Mouse (Mus musculus) ES-Bruce4 (cell line): ENCODE data around the gene Ksr2.

Experiments
- CTCF ChIP-seq: IDR thresholded peaks from one replicate; pipeline ENCODE4 v1.8.1; 2011; ENCODE audit warnings: low read depth, low read length
- EP300 ChIP-seq: IDR thresholded peaks from 2 replicates; pipeline ENCODE4 v1.6.1; 2011; ENCODE audit warnings: low read depth, low read length; ENCODE audit not compliant: insufficient read depth
- POLR2A ChIP-seq: IDR thresholded peaks from one replicate; pipeline ENCODE4 v1.8.1; 2011; ENCODE audit warnings: low read length; ENCODE audit not compliant: insufficient read depth

GRCm38 (mm10) chr5:117689840-117690239 lies 276.0 kb downstream of the Ksr2 start:
- no peak for TF ChIP-seq EP300
- no peak for TF ChIP-seq POLR2A
- TF ChIP-seq CTCF = no peak
